Mouse (Mus musculus): ENCODE measurements around the gene Harbi1.

The Harbi1 gene

DNA sequence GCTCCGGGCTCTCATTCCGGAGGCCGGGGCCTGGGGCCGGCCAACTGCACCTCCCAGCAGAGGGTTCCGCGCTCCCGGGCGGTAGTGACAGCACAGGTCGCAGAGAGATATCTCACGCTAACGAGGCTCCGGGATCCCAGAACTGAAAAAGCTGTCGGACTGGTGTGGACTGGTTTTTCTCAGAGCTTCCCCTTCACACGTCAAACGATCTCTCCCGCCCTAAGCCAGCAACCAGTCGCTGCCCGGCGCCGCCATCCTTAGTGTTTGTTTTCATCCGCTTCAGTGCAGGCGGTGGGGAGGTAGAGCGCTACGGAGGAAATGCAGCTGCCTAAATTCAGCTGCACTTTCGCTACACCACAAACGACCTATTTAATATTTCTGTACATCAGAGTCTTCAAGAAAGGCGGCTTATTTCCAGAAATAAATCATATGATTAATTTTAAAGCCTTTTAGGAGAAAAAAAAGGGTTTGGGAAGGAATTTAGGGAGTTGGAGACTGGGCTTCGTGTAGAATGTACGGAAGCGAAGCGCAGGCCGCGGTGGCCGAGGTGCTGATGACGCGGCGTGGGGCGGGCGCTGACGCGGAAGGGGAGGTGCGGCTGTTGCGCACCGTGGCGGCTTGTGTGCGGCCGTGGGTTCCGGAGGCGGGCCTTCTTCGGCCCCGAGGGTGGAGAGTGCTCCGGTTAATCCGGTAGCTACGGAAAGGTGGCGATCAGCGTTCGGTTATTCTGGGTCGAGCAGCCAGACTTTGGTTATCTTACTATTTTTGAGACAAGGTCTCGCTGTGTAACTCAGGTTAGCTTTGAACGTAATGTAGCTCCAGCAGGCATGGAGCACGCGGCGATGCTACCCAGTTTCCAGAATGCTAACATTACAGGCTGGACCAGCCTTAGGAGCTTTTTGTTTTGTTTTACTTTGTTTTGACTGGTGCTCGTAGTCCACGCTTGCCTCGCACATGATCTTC, at the start of gene Harbi1, which contains the start of gene Atg13:
Gene Harbi1, plus strand, starts transcription at position 581 of the 963 bp plus-strand sequence.
Gene Atg13, minus strand, starts transcription at position 305 of the 963 bp plus-strand sequence.
- DNase-seq (ENCODE audit: extremely low read depth, low read depth, low spot score) = no peak

DNA sequence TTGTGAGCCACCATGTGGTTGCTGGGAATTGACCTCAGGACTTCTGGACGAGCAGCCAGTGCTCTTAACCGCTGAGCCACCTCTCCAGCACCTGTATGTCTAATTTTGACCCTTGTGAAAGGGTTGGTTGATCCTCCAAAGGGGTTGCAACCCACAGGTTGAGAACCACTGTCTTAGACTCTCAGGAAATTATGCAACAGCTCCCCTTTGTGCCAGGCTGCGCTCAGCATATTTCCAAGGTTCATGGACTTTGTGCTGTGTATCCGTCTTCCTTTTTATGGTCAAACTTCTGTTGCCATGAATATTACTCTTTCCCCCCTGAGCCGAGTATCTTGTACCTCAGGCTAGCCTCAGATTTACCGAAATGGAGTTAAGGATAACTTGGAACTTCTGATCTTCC, 49.7 kb upstream of the Harbi1 start:
- no peak for DNase-seq (ENCODE audit: extremely low read depth, low read depth, low spot score)

DNA sequence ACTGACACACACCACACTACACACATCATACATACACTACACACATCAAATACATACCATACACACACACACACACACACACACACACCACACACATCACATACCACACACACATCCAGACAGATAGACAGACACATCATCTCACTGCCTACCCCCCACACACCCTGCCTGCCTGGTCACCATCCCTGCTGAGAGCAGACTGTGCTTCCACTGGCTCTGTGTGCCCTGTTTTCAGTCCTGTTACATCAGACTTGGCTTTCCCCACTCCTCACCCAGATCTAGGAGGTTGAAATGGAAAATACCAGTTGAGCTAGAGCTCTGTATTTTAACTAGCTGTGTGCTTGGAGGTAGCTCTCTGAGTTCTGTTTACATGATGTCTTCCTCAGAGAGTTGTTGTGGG, 45.9 kb upstream of the Harbi1 start:
- no peak for DNase-seq (ENCODE audit: extremely low read depth, low read depth, low spot score)

DNA sequence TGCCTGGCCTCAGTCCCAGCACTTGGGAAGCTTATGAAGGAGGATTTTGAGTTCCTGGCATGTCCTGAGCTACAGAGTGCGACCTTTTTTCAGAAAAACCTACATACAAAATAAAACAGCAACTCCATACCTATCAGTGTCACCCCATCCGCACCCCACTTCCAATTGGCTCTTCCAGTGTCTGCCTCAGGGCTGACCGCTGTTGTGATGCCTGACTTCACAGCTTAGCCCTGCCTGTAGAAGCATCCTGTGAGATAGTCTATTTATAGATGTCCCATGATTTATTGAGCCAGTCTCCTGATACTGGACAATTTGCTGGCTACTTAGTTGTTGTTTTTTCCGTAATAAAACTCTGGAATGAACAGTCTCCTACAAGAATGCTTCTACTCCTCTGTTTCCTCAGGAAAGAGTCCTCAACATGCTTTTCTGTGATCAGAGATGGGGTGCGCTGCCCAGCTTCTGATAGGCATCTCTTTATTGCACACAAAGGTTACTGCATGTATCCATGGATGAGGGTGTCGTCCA, 44.2 kb upstream of the Harbi1 start:
- DNase-seq (ENCODE audit: extremely low read depth, low read depth, low spot score) = no peak

DNA sequence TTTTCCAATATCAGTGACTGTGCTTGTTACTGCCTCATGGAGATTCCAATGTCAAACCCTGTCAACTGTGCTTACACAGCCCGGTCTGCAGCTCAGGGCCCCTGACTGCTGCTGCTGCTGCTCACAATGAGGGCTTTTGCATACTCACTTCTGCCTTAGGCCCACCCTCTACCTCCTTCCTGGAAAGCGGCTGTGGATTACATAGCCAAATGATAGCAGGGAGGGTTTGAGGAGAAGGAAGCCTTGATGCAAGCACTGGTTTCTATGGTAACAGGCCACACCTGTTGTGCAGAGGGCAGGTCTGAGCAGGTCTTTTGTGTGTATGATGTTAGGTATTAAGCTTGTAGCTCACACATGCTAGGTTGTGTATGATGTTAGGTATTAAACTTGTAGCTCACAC, 42.9 kb upstream of the Harbi1 start:
- DNase-seq (ENCODE audit: extremely low read depth, low read depth, low spot score) = no peak

DNA sequence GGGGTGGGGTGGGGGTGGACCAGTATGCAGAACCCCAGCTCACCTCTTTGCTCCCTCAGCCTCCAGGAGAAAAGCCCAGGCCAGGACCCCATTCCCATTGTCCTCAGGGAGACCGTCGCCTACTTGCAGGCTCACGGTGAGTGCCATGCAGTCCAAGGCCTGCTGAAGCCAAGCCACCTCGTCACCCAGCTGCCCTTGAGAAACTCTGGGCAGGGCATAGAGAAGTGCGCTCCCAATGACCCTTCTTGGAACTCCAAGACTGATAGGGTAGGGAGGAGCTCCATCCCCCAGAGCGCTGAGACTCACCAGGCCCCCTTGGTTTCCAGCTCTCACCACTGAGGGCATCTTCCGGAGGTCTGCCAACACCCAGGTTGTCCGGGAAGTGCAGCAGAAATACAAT, 41.3 kb upstream of the Harbi1 start:
- no peak for DNase-seq (ENCODE audit: extremely low read depth, low read depth, low spot score)

DNA sequence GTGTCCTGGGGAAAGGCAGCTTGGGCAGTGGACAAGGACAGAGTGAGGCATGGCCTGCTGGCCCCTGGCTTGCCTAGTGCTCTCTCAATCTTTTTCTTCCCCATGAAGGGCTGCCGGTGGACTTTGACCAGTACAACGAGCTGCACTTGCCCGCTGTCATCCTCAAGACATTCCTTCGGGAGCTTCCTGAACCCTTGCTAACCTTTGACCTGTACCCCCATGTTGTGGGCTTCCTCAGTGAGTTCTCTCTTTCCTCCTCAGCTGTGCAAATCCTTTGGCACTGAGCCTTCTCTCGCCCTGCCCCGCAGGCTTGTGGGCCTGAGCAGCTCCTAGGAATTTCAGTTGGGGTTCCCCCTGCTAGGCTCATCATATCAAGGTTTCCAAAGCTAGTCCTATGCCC, 40.6 kb upstream of the Harbi1 start:
- DNase-seq (ENCODE audit: extremely low read depth, low read depth, low spot score) = no peak

DNA sequence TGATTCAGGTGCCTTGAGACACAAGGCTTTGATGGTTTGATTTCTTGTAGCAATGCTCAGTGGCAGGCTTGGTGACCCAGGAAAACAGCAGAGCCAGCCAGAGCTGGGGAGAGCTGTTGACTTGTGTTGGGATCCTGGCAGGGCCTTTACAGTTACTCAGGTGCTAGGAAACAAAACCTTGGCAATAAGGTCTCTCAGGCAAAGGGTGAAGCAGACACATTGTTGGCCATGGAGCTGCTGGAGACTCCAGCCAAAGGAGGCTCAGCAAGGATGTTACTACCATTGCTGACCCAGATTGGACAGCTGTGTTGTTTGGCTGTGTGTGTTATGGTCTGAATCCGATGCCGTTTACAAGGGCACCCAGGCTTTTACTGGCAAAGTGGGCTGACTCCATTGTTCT, 37.1 kb upstream of the Harbi1 start:
- no peak for DNase-seq (ENCODE audit: extremely low read depth, low read depth, low spot score)

DNA sequence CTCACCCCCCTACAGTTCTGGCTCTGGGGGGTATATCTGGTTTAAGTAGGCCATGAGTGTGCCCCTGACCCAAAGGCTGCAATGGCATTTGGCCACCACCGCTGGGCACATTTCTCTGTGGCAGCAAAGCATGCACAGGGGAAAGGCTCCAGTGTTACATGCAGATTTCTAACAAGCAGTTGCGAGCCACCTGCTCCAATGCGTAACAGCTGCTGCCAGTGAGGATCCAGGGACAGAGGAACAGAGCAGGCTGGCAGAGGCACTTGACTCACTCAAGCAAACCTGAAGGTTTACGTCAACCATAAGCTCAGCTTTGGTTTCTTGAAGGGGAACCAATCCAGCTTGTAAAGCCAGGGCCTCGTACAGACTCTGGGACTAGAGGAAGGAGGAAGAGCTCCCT, 35.8 kb upstream of the Harbi1 start:
- DNase-seq (ENCODE audit: extremely low read depth, low read depth, low spot score) = no peak

DNA sequence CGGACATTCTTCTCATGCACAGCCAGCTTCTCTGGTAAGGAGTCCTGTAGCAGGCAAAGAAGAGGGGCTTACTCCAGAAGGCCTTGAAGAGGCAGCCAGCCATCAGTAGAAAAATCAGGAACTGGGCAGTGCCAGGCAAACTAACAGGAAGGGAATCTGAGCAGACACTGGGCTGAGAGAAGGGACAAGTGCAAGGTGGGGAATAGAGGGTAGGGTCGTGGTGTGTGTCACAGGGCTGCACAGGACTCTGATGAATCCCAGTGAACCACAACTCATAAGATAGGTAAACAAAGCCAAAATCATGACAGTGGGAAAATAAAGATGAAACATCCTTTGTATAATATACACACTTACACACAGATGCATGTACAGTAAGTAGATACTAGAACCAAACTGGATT, 34.2 kb upstream of the Harbi1 start:
- no peak for DNase-seq (ENCODE audit: extremely low read depth, low read depth, low spot score)

DNA sequence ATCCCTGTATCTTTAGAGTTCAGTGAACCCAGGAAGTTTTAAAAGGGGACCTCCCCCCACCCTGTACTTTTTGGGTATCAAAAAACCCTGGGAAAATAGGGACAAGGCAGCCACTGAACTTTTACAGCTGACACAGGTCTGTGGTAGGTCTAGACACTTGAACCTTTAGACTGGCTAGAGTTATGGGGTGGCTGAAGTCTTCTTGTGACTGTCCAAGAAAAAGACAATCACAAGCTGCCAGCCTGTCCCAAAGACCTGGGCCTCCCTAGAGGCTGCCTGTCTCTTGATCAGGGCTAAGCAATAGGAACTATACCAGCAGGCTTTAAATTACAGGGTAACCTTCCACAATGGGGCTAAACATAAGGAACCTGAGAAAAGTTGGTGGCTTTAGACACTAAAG, 33.7 kb upstream of the Harbi1 start:
- no peak for DNase-seq (ENCODE audit: extremely low read depth, low read depth, low spot score)

DNA sequence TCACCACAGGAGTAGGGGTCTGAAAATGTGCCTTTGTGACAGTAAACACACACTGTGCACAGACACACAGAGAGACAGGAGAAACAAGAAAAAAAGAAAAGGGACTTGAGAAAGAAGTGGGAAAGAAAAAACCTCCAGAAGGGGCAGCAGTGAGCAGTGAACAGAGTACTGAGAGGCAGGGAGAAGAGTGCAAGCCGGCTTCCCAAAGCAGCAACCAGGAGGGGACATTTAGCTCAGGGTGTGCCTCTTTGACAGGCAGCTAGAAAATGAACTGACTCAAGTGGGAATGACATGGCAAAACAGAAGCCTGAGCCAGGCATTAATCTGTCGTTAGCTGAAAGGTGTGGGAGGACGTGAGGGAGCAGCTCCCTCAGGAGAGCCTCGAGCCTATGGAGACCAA, 27.8 kb upstream of the Harbi1 start:
- DNase-seq (ENCODE audit: extremely low read depth, low read depth, low spot score) = no peak

DNA sequence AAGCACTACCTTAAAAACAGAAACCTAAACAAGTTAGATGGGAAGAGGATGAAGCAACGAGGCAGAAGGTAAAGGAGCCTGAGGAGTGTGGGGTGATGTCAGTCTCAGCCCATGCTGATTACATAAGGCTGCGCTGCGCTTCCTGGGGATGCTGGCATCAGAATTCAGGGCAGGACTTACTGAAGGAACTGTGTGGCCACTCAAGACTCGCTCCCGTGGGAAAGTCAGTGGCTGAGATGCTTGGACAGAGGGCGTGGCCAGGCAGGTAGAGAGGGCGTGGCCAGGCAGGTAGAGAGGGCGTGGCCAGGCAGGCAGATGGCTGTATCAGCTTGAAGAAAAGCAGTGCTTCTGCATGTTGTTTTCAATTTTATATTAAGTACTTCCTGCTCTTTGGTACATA, 26.7 kb upstream of the Harbi1 start:
- no peak for DNase-seq (ENCODE audit: extremely low read depth, low read depth, low spot score)

DNA sequence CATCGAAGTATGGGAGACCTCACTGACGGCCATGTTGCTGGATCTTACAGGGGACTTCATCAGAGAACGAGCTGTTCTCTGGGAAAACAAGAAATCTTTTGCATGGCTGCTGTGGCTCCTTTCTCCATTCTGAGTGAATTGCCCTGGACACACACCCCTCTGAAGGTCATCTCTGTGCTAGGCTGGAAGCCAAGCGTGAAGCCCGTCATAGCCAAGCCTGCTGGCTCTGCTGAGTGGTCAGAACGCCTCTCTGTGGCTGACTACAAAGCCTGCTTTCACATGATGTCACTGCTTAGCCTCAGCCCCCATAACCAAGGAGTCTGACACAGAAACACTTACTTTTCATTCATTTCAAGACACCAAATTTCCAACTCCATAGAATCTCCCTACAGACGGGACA, 21.2 kb upstream of the Harbi1 start:
- DNase-seq (ENCODE audit: extremely low read depth, low read depth, low spot score) = no peak

DNA sequence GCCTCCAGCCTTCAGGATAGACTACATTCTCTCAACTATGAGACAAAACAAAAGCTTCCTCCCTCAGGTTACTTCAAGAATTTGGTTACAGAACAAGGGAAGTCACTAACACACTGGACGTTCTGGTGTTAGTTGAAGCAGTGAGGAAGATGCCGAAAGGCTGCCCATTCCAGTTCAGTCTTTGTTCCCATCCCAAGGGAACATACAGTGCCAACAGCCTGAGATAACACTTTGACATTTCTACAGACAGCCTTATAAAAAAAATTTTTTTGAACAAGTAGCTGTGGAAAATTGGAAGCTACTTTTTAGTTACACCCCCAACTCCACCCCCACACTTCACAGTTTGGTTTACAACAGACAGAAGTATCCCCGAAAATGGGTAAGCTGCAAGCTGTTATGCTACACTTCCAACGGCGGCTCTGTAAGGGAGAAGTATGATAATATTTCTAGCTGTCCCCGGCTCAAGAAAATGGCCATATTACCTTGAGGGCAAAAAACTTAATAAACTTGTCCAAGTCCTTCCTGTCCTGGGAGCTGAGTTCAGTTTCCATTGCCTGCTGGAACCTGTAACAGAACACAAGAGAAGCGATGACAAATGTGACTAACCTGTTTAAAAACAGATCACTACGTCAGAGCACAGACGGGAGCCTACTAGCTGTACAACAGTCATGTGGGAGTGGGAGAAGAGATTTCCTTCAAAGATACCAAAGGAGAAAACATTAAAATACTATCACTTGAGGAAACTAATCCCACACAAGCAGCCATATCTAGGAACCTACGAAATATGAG, 15.0 kb upstream of the Harbi1 start:
- no peak for DNase-seq (ENCODE audit: extremely low read depth, low read depth, low spot score)

DNA sequence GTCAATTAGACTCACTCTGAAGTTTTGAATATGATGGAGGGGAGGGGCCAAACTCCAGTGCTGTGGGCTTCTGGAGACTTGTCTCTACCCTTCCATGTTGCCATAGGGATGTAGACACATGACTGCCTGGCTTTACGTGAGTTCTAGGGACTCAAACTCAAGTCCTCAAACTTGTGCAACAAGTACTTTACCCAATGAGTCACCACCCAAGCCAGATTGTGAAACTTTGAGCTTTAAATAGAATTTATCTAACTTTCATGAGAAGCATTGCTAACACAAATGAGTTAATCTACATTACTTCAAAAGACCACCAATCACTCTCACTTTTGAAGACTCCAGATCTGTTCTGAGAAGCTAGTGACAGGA, 14.4 kb upstream of the Harbi1 start:
- DNase-seq (ENCODE audit: extremely low read depth, low read depth, low spot score) = no peak

DNA sequence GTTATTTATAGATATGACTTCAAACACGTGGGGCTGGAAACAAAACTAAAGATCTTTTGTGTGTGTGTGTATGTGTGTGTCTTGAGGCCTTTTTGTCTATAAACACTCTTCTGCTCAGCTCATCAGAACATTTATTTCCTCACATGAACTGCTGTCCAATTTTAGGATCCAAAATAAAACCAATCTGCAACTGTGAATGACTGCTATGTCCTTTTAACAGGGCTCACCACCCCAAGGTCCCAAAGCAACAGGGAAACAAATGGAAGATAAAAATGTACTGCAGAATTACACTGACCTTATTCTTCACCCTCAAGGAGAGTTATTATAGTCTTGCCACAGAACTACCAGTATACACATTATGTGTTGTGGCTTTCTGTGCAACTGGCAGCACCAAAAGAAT, 11.4 kb upstream of the Harbi1 start:
- DNase-seq (ENCODE audit: extremely low read depth, low read depth, low spot score) = no peak

DNA sequence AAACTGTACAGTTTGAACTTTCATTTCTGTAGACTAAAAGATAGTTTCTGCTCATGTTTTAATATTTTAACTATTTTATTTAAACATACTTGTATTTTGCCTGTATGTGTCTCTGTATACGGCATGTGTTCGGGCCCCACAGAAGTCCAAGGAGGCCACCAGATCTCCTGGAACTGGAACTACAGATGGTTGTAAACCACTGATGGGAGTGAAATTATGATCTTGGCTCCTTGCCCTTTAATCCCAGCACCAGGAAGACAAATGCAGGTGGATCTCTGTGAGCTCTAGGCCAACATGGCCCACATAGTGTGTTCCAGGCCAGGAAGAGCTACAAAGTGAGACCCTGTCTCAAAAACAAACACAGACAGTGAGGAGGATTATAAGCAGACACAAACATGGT, 9.3 kb upstream of the Harbi1 start:
- DNase-seq (ENCODE audit: extremely low read depth, low read depth, low spot score) = no peak

DNA sequence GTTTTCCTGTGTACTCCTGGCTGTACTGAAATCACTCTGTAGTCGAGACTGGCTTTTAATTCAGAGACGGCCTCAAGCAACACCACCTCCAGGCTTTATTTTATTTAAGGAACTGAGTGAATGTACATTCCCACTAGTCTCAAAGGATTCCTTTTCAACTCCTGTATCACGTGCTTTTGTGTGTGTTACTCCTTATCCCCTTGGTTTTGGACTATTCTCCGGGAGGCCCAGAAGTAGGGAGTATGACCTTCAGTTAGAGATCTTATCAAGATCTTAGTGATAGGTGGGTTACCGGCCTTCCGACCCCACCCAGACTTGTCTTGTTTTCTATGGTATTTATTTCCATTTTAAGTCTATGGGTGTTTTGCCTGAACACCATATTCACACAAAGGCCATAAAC, 4.9 kb upstream of the Harbi1 start:
- no peak for DNase-seq (ENCODE audit: extremely low read depth, low read depth, low spot score)

DNA sequence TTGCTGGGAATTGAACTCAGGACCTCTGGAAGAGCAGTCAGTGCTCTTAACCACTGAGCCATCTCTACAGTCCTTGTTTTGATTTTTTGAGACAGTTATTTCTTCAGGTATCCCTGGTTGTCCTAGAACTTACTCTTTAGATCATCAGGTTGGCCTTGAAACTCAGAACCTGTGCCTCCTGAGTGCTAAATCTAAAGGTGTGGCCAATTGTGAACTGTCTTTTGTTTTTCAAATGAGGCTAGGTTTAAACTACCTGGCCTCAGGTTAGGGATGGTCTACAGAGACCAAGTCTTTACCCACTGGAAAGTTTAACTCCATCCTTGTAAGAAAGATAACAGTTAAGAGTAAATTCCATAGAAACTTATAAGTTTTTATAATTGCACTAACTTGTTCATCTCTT, 4.2 kb upstream of the Harbi1 start:
- DNase-seq (ENCODE audit: extremely low read depth, low read depth, low spot score) = no peak

DNA sequence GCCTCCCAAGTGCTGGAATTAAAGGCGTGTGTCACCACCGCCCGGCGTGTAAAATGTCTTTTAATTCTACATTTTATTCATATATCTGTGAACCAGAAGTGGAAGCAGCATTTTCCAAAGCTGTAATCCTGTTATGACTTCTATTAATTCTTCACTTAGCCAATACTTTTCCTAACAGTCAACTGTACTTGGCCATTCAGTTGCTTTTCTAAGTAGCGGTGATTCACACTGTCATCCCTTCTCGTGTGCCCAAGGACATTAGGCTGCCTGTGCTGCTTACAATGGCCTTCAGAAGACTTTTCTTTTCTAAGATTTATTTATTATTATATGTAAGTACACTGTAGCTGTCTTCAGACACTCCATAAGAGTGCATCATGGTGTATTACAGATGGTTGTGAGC, 2.3 kb upstream of the Harbi1 start:
- DNase-seq (ENCODE audit: extremely low read depth, low read depth, low spot score) = no peak

All from fat pad, adult 2 months (tissue).